Mouse (Mus musculus): ENCODE data around the gene Olfml2b. TPM values are rescaled to one million over a fixed set of nuclear protein-coding genes. Genes with fewer than 3 reads are reported as not detected.

Gene Olfml2b
- polyA plus RNA-seq, 1 experiment = 15.0 TPM

DNA sequence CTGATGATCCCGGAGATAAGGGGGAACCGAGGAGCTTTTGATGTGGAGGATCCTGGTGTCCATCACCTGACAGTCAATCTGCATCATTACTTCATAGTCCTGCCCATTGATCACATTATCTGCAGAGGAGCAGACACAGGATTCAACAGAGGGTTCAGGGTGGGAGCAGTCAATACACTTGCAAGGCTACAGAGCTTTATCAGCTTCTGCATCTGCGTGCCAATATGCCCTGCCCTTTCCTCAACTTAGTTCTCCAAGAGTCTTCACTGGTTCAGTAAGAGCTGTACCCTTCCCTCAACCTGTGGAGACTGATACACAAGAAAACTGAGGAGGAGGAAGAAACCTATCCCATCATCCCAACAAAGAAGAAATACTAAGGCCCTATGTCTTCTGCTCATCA is 65.6 kb downstream of the Olfml2b start:
- no peaks in the 10 kb centered on the region for H3K79me2 ChIP-seq (ENCODE audit: control insufficient read depth, insufficient read depth)
- no peaks in the 10 kb centered on the region for H3K27me3 ChIP-seq (ENCODE audit: control insufficient read depth, insufficient read depth, insufficient read length)
- H3K36me3 ChIP-seq (ENCODE audit: control insufficient read depth, insufficient read depth) = peaks cover 4% of the 10 kb centered on the region
- no peak for TF ChIP-seq USF1 (IDR thresholded peaks at IDR 0.05; ENCODE audit: low read depth)
- TF ChIP-seq FOSL1 (IDR thresholded peaks at IDR 0.05; ENCODE audit: insufficient read depth, low read length, poor library complexity, severe bottlenecking) = no peak
- TF ChIP-seq CTCF (IDR thresholded peaks at IDR 0.05; ENCODE audit: control insufficient read depth, insufficient read depth, insufficient read length) = no peak
- TF ChIP-seq CEBPB (IDR thresholded peaks at IDR 0.05; ENCODE audit: low read depth) = no peak
- no peak for TF ChIP-seq MAX (IDR thresholded peaks at IDR 0.05)
- TF ChIP-seq MYOG (IDR thresholded peaks at IDR 0.05; ENCODE audit: control insufficient read depth, extremely low read depth, insufficient read length) = no peak
- TF ChIP-seq MYOD1 (IDR thresholded peaks at IDR 0.05; ENCODE audit: control insufficient read depth, insufficient read length, low read depth) = no peak
- H3ac ChIP-seq (ENCODE audit: control insufficient read depth, insufficient read length, low read depth) = no peak overlapping the region
- no peaks in the 10 kb centered on the region for H3K79me3 ChIP-seq (ENCODE audit: low read depth)
- H3K4me3 ChIP-seq (ENCODE audit: insufficient read depth, poor library complexity, severe bottlenecking) = no peak overlapping the region

DNA sequence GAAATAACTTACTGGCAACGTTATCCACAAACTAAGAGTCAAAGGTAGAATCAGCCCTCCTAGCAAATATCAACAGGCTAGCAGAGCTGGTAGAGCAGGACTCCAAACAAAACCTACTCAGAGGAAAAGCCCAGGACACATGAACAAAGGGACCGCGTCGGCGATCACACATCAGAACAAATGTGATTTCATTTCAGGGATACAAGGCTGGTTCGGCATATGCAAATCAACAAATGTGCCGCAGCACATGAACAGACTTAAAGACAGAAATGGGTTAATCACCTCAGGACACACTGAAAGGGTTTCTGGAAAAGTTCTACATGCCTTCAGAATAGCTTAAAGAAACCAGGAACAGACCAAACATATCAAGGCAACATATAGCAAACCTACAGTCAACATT is 67.4 kb downstream of the Olfml2b start:
- no peaks in the 10 kb centered on the region for H3K36me3 ChIP-seq (ENCODE audit: control insufficient read depth, insufficient read depth)
- no peaks in the 10 kb centered on the region for H3K79me2 ChIP-seq (ENCODE audit: control insufficient read depth, insufficient read depth)
- H3ac ChIP-seq (ENCODE audit: control insufficient read depth, insufficient read length, low read depth) = no peak overlapping the region
- TF ChIP-seq MAX (IDR thresholded peaks at IDR 0.05) (no peak), FOSL1 (IDR thresholded peaks at IDR 0.05; ENCODE audit: insufficient read depth, low read length, poor library complexity, severe bottlenecking) (no peak)
- H3K27me3 ChIP-seq (ENCODE audit: control insufficient read depth, insufficient read depth, insufficient read length) = no peaks in the 10 kb centered on the region
- no peaks in the 10 kb centered on the region for H3K79me3 ChIP-seq (ENCODE audit: low read depth)
- no peak overlapping the region for H3K4me3 ChIP-seq (ENCODE audit: insufficient read depth, poor library complexity, severe bottlenecking)

DNA sequence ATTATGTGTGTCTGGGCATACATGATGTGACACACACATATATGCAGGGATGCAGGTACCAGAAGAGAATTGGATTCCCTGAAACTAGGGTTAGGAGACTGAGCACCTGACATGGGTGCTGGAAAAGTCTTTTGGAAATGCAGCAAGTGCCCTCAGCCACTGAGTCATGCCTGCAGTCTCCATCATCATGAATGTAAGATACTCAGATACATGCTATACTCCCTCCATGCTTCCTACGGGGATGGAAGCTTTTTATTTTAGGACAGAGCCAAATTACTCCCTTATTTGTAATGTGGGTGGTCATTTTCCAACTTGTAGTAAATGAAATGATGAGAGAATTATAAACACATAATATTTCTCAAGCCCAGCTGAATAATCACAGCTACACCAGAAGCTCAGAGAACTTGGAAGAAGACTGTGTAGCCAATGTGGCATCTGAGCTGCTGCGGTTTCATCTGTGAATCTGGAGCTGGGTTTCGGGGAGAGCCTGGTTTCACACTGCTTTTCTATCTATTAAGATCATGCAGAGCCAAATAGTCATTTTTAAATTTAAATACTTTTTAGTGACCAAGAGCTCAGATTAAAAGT is 73.0 kb downstream of the Olfml2b start:
- Histone ChIP-seq H3K27me3 (ENCODE audit: control insufficient read depth, insufficient read depth, insufficient read length) (no peaks in the 10 kb centered on the region), H3K36me3 (ENCODE audit: control insufficient read depth, insufficient read depth) (no peaks in the 10 kb centered on the region), H3K79me3 (ENCODE audit: low read depth) (no peaks in the 10 kb centered on the region), H3ac (ENCODE audit: control insufficient read depth, insufficient read length, low read depth) (no peak overlapping the region), H3K4me3 (ENCODE audit: insufficient read depth, poor library complexity, severe bottlenecking) (no peak overlapping the region), H3K79me2 (ENCODE audit: control insufficient read depth, insufficient read depth) (no peaks in the 10 kb centered on the region)
- TF ChIP-seq MYOD1 (IDR thresholded peaks at IDR 0.05; ENCODE audit: control insufficient read depth, insufficient read length, low read depth) (no peak), CEBPB (IDR thresholded peaks at IDR 0.05; ENCODE audit: low read depth) (no peak), MYOG (IDR thresholded peaks at IDR 0.05; ENCODE audit: control insufficient read depth, extremely low read depth, insufficient read length) (no peak), USF1 (IDR thresholded peaks at IDR 0.05; ENCODE audit: low read depth) (no peak), MAX (IDR thresholded peaks at IDR 0.05) (no peak)

DNA sequence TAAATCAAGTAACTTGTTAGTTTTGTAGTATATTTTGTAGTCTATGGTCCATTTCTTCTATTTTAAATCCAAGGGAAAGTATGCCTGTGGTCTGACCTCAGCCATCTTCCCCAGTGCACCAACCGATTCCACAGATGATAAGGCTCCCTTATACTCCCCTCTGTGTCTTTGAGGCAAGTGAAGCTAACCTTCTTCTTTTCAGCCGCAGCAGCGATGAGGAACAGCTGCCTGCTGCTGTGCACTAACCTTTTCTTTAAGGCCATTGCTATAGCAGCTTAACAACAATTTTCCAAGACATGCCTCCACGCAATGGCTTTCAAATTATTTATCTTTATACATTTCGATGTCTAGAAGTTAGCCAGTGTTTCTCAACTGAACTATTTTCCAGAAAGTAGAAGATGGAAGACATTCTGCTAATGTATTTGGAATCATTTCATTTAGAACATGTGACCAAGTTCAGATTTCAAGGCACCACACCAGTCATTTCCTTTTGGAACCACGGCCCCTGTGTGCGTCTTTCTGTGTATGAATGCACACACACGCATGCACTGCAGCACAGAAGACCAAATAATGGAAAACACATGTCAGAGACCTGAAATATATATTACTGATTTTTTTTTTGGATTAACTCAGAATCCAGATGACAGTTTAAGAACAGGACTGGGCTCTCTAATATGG is 73.9 kb downstream of the Olfml2b start:
- no peaks in the 10 kb centered on the region for H3K79me3 ChIP-seq (ENCODE audit: low read depth)
- H3ac ChIP-seq (ENCODE audit: control insufficient read depth, insufficient read length, low read depth) = no peak overlapping the region
- no peak for TF ChIP-seq CEBPB (IDR thresholded peaks at IDR 0.05; ENCODE audit: low read depth)
- no peak for TF ChIP-seq MAX (IDR thresholded peaks at IDR 0.05)
- no peak for TF ChIP-seq FOSL1 (IDR thresholded peaks at IDR 0.05; ENCODE audit: insufficient read depth, low read length, poor library complexity, severe bottlenecking)
- no peak for TF ChIP-seq USF1 (IDR thresholded peaks at IDR 0.05; ENCODE audit: low read depth)
- TF ChIP-seq MYOD1 (IDR thresholded peaks at IDR 0.05; ENCODE audit: control insufficient read depth, insufficient read length, low read depth) = no peak
- TF ChIP-seq MYOG (IDR thresholded peaks at IDR 0.05; ENCODE audit: control insufficient read depth, extremely low read depth, insufficient read length) = no peak
- TF ChIP-seq CTCF (IDR thresholded peaks at IDR 0.05; ENCODE audit: control insufficient read depth, insufficient read depth, insufficient read length) = no peak
- no peaks in the 10 kb centered on the region for H3K27me3 ChIP-seq (ENCODE audit: control insufficient read depth, insufficient read depth, insufficient read length)
- no peak overlapping the region for H3K4me3 ChIP-seq (ENCODE audit: insufficient read depth, poor library complexity, severe bottlenecking)
- no peaks in the 10 kb centered on the region for H3K36me3 ChIP-seq (ENCODE audit: control insufficient read depth, insufficient read depth)
- H3K79me2 ChIP-seq (ENCODE audit: control insufficient read depth, insufficient read depth) = no peaks in the 10 kb centered on the region

DNA sequence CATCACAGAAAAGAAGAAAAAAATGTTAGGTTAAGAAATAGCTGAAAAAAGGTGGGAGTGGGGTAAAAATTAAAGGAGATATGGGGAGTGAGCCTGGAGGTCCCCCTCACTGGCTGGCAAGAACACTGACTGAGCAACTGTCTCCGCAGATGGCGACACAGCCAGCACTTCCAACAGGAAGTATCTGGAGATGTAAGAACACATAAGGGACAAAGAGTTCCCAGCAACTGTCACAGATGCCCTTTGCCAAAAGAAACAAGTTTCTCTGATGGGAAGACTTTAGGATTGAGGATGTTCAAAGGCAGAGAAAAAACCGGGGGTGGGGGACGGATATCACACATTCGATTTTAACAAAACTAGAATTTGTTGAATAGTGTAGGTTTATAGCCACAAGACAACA is 77.2 kb downstream of the Olfml2b start:
- TF ChIP-seq USF1 (IDR thresholded peaks at IDR 0.05; ENCODE audit: low read depth) (no peak), CEBPB (IDR thresholded peaks at IDR 0.05; ENCODE audit: low read depth) (no peak), MYOG (IDR thresholded peaks at IDR 0.05; ENCODE audit: control insufficient read depth, extremely low read depth, insufficient read length) (no peak), FOSL1 (IDR thresholded peaks at IDR 0.05; ENCODE audit: insufficient read depth, low read length, poor library complexity, severe bottlenecking) (no peak), CTCF (IDR thresholded peaks at IDR 0.05; ENCODE audit: control insufficient read depth, insufficient read depth, insufficient read length) (no peak), MYOD1 (IDR thresholded peaks at IDR 0.05; ENCODE audit: control insufficient read depth, insufficient read length, low read depth) (no peak), MAX (IDR thresholded peaks at IDR 0.05) (no peak)
- Histone ChIP-seq H3K27me3 (ENCODE audit: control insufficient read depth, insufficient read depth, insufficient read length) (no peaks in the 10 kb centered on the region), H3K79me3 (ENCODE audit: low read depth) (no peaks in the 10 kb centered on the region), H3K4me3 (ENCODE audit: insufficient read depth, poor library complexity, severe bottlenecking) (no peak overlapping the region), H3K79me2 (ENCODE audit: control insufficient read depth, insufficient read depth) (no peaks in the 10 kb centered on the region), H3K36me3 (ENCODE audit: control insufficient read depth, insufficient read depth) (no peaks in the 10 kb centered on the region), H3ac (ENCODE audit: control insufficient read depth, insufficient read length, low read depth) (no peak overlapping the region)

DNA sequence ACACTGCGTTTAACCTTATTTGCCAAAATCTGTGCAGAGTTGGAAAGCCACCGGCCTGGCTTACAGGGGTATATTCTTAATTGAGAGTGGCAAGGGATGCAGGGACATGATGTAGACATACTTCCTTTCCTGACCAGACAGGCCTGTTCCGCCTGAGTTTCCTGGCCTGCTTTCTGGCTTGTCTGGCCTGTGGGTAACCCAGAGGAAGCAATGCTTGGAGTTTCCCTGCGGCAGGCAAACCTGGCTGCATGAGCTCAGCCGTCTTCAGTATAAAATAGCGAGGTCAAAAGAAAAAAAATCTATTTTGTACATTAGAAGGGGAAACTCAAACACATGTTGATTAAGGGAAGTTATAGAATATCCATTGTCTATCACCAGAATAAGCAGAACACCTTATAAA is 84.2 kb downstream of the Olfml2b start:
- TF ChIP-seq CTCF (IDR thresholded peaks at IDR 0.05; ENCODE audit: control insufficient read depth, insufficient read depth, insufficient read length) = no peak
- no peak for TF ChIP-seq MYOD1 (IDR thresholded peaks at IDR 0.05; ENCODE audit: control insufficient read depth, insufficient read length, low read depth)
- TF ChIP-seq FOSL1 (IDR thresholded peaks at IDR 0.05; ENCODE audit: insufficient read depth, low read length, poor library complexity, severe bottlenecking) = no peak
- TF ChIP-seq MYOG (IDR thresholded peaks at IDR 0.05; ENCODE audit: control insufficient read depth, extremely low read depth, insufficient read length) = no peak
- no peak for TF ChIP-seq USF1 (IDR thresholded peaks at IDR 0.05; ENCODE audit: low read depth)
- TF ChIP-seq MAX (IDR thresholded peaks at IDR 0.05) = no peak
- TF ChIP-seq CEBPB (IDR thresholded peaks at IDR 0.05; ENCODE audit: low read depth) = no peak
- Histone ChIP-seq H3K4me3 (ENCODE audit: insufficient read depth, poor library complexity, severe bottlenecking) (no peak overlapping the region), H3K79me3 (ENCODE audit: low read depth) (no peaks in the 10 kb centered on the region), H3ac (ENCODE audit: control insufficient read depth, insufficient read length, low read depth) (no peak overlapping the region), H3K27me3 (ENCODE audit: control insufficient read depth, insufficient read depth, insufficient read length) (no peaks in the 10 kb centered on the region), H3K79me2 (ENCODE audit: control insufficient read depth, insufficient read depth) (no peaks in the 10 kb centered on the region), H3K36me3 (ENCODE audit: control insufficient read depth, insufficient read depth) (no peaks in the 10 kb centered on the region)
